Mouse (Mus musculus) spleen, adult 12 weeks (tissue): ENCODE measurements around the gene Rab31.

Experiments used
- DNase-seq: peaks from one replicate; pipeline ENCODE4 v3.0.0; 2022; ENCODE audit warnings: low spot score

The Rab31 gene

GRCm38 (mm10) chr17:65783182-65784161, 10.9 kb upstream of the Rab31 start:
- peak; percentile 40 for DNase-seq

GRCm38 (mm10) chr17:65782551-65783141, 10.1 kb upstream of the Rab31 start, which contains the start of gene Ppp4r1:
Gene Ppp4r1 (plus strand): TSS chr17:65782573.
- DNase-seq = peak; percentile 59

GRCm38 (mm10) chr17:65780970-65781369, 8.4 kb upstream of the Rab31 start:
- DNase-seq = no peak

DNA sequence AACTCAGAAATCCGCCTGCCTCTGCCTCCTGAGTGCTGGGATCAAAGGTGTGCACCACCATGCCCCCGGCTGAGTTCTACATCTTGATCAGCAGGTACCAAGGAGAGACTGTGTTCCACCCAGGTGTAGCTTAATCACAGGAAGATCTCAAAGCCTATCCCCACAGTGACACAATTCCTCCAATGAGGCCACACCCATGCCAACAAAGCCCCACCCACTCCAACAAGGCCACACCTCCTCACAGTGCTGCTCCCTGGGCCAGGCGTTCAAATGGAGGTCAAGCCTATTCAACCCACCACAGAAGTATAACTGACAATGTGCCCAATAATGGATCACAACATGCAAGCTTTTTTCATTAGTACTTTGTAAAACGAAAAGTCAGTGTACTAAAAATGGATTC, 4.9 kb upstream of the Rab31 start:
- no peak for DNase-seq

GRCm38 (mm10) chr17:65776228-65776627, 3.7 kb upstream of the Rab31 start:
- DNase-seq = no peak

GRCm38 (mm10) chr17:65774439-65774838, 1.9 kb upstream of the Rab31 start:
- DNase-seq = no peak

- DNase-seq = no peak
Observed at GRCm38 (mm10) chr17:65773617-65774016, 1.1 kb upstream of the Rab31 start.

- no peak for DNase-seq
Observed at GRCm38 (mm10) chr17:65770982-65771915, 1.3 kb downstream of the Rab31 start.

GRCm38 (mm10) chr17:65768486-65768885, 4.1 kb downstream of the Rab31 start:
- no peak for DNase-seq

DNA sequence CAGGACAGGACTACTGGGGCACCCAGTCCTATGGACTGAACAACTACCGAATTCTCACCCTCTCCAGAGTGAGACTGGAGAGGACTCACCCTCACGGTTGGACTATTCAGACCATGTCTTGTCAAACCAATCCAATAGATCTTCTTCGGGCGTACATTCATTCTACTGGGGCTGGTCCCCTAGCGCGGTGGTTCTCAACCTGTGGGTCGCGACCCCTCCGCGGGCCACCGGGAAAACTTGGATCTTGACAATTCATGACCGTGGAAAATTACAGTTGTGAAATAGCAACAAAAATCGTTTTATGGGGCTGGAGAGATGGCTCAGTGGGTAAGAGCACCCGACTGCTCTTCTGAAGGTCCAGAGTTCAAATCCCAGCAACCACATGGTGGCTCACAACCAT, 9.3 kb downstream of the Rab31 start:
- no peak for DNase-seq

DNA sequence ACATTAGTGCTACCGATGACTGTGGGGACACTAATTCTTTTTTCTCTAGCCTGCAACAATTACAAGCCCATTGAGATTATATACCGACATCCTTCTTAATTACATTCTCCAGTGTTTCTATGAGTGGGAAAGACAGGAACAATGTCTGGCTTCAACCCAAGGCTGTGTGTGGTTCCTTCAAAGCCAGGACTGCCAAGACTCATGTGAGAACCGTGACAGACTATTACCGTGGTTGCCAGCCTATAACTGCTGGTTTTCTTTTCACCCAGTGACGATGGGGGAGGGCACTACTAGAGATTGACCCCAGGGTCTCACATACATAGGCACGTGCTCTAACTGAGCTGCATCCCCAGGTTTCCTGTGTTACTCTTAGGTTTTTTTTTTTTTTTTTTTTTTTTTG, 15.4 kb downstream of the Rab31 start:
- DNase-seq = no peak

DNA sequence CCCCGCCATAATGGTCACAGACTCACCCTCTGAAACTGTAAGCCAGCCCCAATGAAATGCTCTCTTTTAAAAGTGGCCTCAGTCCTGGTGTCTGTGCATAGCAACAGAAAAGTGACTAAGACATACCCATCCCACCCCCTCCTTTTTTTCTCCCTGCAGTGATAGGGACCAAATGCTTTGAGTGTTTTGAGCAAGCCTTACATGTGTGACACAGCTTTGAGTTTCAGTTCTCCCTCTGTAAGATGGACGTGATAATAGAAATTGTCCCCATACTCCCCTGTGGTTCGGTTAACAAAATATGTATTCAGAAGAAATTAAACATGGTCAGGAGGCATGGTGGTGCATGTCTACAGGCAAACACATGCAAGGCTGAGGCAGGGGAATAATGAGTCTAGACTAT, 16.7 kb downstream of the Rab31 start:
- no peak for DNase-seq

DNA sequence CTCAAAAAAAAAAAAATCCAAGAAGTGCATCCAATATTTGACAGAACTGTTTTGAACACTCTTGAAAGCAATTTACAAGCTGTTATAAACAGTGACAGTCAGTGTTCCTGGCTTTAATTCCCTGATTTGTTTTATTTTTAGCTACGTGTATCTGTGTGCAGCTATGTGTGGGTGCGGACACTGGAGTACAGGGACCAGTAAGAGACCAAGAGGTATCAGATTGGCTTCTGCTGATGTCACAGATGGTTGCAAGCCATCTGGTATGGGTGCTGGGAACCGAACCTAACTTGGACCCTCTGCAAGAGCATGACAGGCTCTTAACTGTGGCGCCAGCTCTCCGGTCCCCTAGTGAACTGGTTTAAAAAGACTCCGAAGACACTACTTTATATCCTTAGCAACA, 19.4 kb downstream of the Rab31 start:
- DNase-seq = no peak

DNA sequence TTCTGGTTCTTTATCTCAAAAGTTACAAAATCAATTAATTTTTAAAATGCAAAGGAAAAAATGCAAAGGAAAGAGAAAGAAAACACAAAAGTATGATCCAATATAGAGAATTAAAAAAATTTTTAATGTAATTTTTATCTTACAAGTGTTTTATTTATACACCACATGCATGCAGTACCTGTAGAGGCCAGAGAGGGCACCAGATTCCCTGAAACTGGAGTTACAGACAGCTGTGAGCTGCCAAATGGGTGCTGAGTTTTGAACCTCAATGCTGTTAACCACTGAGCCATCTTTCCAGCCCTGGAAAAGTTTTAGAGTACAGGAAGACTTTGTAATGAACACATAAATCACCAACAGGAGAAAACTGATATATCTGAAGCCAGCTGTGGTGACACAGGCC, 22.3 kb downstream of the Rab31 start:
- DNase-seq = no peak

GRCm38 (mm10) chr17:65749803-65750202, 22.7 kb downstream of the Rab31 start:
- no peak for DNase-seq

DNA sequence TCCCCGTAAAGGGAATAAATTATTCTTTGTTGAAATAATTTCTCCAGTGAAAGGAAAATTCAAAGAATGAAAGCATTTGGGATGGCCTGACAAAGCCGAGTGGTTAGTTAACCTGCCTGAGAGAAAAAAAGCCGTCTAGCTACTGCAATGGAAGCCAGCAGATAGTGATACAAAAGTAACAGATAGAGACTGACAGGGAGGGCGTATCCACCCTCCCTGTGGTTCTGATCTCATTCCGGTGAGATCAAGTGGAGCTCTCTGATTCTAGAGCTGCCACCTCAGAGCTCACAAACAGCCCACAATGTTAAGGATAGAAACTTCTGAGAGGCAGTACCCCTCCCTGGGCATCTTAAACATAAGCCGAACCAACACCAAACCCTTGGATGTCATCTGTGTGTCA, 23.6 kb downstream of the Rab31 start:
- no peak for DNase-seq

- DNase-seq = no peak
Observed at GRCm38 (mm10) chr17:65746314-65746713, 26.2 kb downstream of the Rab31 start.

DNA sequence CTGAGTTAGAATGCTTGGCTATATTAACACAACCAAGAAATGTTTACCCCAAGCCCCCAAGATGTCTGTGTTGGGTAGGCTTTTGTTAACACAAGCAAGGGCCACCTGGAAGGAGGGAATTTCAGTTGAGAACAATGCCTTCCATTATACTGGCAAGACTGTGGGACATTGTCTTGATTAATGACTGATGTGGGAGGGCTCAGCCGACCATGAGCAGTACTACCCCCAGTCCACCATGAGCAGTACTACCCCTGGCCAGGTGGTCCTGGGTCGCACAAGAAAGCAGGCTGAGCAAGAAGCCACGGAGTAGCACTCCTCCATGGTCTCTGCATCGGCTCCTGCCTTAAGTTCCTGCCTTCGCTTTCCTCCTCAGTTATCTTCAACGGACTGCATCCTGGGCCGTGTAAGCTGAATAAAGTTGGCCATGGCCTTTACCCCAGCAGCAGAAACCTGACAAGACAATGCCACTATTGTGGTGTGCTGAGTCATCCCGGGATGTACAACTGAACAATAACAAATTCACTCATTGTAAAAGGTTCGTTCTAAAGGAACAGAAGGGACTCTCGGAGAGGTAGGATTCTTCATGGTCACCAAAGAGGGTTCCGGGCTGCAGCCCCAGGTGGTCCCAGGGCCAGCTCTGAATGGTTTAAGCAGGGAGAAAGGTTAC, 28.8 kb downstream of the Rab31 start:
- no peak for DNase-seq

- no peak for DNase-seq
Observed at GRCm38 (mm10) chr17:65742969-65743368, 29.6 kb downstream of the Rab31 start.

- no peak for DNase-seq
Observed at GRCm38 (mm10) chr17:65742245-65742905, 30.2 kb downstream of the Rab31 start.

GRCm38 (mm10) chr17:65741565-65741964, 31.0 kb downstream of the Rab31 start:
- no peak for DNase-seq
